Mouse (Mus musculus): ENCODE data around the gene Miox.

Gene Miox

DNA sequence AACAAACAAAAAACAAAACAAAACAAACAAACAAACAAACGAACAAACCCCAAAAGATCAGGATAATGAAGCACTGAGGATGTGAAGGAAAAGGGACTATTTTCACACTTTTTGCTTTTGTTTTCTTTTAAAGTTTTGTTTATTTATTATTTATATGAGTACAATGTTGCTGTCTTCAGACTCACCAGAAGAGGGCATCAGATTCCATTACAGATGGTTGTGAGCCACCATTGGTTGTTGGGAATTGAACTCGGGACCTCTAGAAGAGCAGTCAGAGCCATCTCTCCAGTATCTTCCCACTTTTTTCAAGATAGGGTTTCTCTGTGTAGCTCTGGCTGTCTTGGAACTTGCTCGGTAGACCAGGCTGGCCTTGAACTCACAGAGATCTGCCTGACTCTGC is 9.1 kb downstream of the Miox start:
- POLR2A ChIA-PET: interaction anchor here in 1 of 4 experiments (0.9 to 1.5 kb wide), 2 partner anchors 17 to 30 kb away, joined by 3 read pairs; partner anchors contain the start of gene Sco2

DNA sequence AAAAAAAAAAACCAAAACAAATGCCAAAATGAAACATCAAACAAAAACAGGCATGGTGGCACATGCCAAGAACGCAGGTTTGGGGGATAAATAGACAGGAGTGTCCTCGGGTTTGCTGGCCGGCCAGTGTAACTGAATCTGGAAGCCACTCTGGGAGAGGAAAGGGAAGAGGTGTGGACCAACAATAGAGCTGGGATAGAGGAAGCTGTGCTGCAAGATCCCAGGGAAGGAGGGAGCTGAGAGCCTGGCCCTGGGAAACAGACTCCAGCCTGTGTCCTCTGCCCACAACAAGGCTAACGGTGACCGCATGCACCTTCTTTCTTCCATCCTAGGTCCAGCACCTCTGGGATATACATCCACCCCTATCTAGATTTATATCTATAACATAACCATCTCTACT is 16.2 kb downstream of the Miox start:
- POLR2A ChIA-PET: interaction anchor here in 3 of 4 experiments (0.8 to 16.3 kb wide), 9 partner anchors 9 to 227 kb away, joined by 3 to 248 read pairs (median 3); partner anchors contain the start of genes Hdac10 (in 1 of the 3), Odf3b (in 1 of the 3), Sbf1 (in 1 of the 3) and Sco2 (in 1 of the 3)
- CTCF ChIA-PET: interaction anchor here in 2 of 4 experiments (1.3 to 1.8 kb wide), 2 partner anchors 23 to 24 kb away, joined by 3 to 7 read pairs; partner anchors contain the start of gene Sco2 (in 1 of the 2)

More for the DNA sequence above, 9.1 kb downstream of the Miox start:
- CTCF ChIA-PET: interaction anchor here in 1 of 4 experiments (0.6 kb wide), 1 partner anchor 216 kb away, joined by 5 read pairs; no protein-coding TSS in a partner anchor

DNA sequence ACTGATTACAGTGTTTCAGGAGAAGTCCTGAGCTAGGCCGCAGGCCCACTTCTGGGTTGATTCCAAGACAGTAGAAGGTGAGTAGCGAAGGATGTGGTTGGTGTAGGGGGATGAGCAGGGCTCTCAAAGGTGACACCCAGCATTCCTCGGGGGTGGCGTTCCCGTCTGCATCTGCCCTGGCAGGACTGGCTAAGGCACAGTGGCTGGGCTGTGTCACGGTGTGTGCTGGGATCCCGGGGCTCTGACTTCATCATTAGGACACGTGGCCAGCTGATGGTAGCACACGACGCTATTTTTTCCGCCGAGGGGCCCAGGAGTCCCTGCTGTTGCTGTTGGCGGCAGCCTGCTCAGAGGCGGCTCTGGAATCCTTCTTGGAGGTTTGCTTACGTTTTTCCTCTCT is 17.1 kb downstream of the Miox start:
- POLR2A ChIA-PET: interaction anchor here in 3 of 4 experiments (0.8 to 16.3 kb wide), 9 partner anchors 8 to 228 kb away, joined by 3 to 248 read pairs (median 3); partner anchors contain the start of genes Hdac10 (in 1 of the 3), Odf3b (in 1 of the 3), Sbf1 (in 1 of the 3) and Sco2 (in 1 of the 3)
- CTCF ChIA-PET: interaction anchor here in 1 of 4 experiments (1.8 kb wide), 1 partner anchor 23 kb away, joined by 7 read pairs; the partner anchor contains the start of gene Sco2

DNA sequence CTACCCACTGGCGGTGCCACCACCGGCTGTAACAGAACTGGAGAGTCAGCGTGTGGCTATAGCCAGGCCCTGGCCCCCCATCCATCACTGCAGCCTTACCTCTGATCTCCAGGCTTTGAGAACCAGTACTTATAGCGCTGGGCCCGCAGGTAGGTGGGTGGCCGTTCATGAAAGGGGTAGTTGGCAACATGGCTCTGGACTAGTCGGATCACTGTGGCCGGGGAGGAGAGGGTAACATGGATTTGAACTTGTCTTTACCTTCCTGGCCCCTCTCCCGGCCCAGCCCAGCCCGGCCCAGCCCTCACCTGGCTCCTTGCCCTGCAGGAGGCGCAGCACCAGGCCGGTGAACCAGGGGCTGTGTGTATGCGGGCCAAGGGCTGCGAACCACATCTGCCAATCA is 17.9 kb downstream of the Miox start:
- ChIA-PET CTCF (interaction anchor here in 1 of 4 experiments (1.8 kb wide), 1 partner anchor 22 kb away, joined by 7 read pairs; the partner anchor contains the start of gene Sco2), POLR2A (interaction anchor here in 2 of 4 experiments (0.6 to 16.3 kb wide), 7 partner anchors 9 to 37 kb away, joined by 3 to 248 read pairs (median 3); partner anchors contain the start of genes Sco2 (in 2 of the 2), Odf3b (in 1 of the 2), Sbf1 (in 1 of the 2) and Tymp (in 1 of the 2))

DNA sequence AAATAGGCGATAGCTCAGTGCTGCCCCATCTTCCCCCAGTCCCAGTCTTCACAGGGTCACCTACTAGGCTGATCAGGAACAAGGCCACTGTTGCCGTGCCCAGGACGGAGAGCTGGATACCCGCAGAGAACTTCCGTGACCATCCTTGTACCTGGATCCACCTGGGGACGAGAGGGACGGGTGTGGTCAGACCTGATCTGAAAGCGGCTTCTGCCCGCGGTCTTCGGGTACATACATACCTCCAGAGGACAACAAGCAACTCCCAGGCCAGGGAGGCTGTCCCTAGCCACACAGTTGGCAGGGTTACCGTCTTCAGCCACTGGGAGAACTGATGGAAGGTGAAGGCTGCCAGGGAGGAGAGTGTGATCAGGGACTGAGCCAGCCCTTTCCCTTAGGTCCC is 18.6 kb downstream of the Miox start:
- POLR2A ChIA-PET: interaction anchor here in 2 of 4 experiments (0.6 to 16.3 kb wide), 5 partner anchors 11 to 28 kb away, joined by 3 to 248 read pairs (median 3); partner anchors contain the start of genes Sco2 (in 2 of the 2), Odf3b (in 1 of the 2) and Tymp (in 1 of the 2)

DNA sequence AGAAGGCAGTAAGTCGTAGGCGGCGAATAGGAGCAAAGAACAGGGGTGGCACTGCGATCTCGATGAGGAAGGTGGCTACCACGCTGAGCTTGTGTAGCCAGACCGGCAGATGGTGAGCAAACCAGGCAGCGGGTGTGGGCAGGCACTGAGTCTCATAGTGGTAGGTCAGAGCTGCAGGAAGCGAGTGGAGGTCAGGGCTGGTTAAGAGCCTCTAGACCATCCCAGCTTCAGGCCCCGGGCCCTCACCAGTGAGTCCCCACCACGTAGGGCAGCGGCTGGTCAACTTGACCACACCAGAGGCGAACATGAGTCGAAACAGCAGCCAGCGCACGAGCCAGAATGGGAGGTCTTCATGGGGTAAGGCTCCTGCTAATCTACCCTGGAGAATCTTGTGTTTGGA is 19.6 kb downstream of the Miox start:
- ChIA-PET POLR2A (interaction anchor here in 2 of 4 experiments (0.5 to 16.3 kb wide), 5 partner anchors 14 to 141 kb away, joined by 3 to 248 read pairs (median 5); partner anchors contain the start of genes Sco2 (in 2 of the 2), Miox (in 1 of the 2), Odf3b (in 1 of the 2) and Tymp (in 1 of the 2)), CTCF (interaction anchor here in 1 of 4 experiments (1.6 kb wide), 1 partner anchor 14 kb away, joined by 3 read pairs; no protein-coding TSS in a partner anchor)

More for the DNA sequence above, 18.6 kb downstream of the Miox start:
- CTCF ChIA-PET: interaction anchor here in 2 of 4 experiments (0.6 to 1.6 kb wide), 2 partner anchors 13 to 66 kb away, joined by 3 to 4 read pairs; no protein-coding TSS in a partner anchor

DNA sequence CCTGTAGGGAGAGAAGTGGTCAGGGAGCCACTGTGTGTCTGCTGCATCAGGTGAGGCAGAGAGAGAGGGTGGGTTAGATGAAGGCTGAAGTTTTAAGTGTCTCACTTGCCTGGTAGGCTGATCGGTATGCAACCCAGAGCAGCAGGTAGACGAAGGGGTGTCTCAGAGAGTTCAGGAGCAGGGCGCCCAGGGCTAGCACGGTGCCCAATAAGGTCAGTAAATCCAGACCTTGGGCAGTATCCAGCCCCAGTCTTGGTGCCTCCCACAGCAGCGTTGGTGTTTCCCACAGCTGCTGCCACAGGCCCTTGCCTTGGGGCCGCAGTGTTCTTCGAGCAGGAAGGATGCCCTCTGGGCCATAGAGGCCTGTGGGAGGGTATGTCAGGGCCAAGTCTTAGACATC is 20.3 kb downstream of the Miox start:
- POLR2A ChIA-PET: interaction anchor here in 2 of 4 experiments (0.9 to 16.3 kb wide), 4 partner anchors 18 to 172 kb away, joined by 4 to 248 read pairs (median 40); partner anchors contain the start of genes Sco2 (in 2 of the 2), Miox (in 1 of the 2), Odf3b (in 1 of the 2) and Tymp (in 1 of the 2)
- CTCF ChIA-PET: no interaction called here

DNA sequence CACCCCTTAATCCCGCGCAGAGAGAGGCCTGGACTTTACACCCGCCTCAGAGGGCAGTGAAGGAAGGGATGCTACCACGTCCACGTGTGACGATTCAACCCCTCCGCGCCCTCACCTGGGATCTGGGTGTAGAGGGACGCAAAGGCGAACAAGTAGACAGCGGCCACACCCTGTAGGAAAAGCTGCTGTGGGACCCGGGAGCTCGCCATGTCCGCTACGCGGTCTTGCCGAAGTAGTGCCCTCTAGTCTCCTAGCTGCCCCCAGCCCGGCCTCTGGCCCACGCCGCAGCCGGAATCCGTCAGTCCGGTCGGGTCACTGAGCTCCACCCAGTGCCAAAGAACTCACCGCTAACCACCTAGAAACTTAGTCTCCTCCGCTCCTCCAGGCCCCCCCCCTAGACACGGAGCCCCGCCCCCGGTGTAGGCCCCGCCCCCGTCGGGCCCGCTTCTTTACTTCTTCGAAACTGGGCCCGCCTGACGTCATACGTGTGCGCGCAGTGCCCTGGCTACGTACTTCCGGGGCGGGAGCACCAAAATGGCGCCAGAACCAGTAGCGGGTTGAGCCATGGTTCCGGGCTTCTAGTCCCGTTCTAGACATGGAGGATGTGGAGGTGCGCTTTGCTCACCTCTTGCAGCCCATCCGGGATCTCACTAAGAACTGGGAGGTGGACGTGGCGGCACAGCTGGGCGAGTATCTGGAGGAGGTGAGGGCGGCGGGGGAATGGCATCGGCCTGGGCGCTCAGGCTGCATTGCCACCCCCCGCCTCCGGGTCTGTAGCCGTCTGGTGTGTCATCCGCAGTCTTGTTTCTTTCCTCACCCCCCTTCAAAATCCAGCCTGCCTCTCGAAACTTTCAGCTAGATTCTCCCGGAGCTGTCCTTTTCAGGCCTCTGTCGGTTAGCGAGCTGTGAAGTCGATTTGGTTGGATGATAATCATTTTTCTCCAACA is 21.3 kb downstream of the Miox start, which contains the start of the genes Lmf2 and Ncaph2:
Lmf2 (minus strand) TSS at position 419 of the 947 bp plus-strand sequence.
Ncaph2 (plus strand) TSS at position 479 of the 947 bp plus-strand sequence.
- ChIA-PET POLR2A (interaction anchor here in 3 of 4 experiments (0.5 to 16.3 kb wide), 51 partner anchors 9 to 896 kb away, joined by 3 to 248 read pairs (median 4); partner anchors contain the start of genes C730034F03Rik (in 3 of the 3), Chkb (in 3 of the 3), Cpt1b (in 3 of the 3) and Sco2 (in 3 of the 3)), CTCF (interaction anchor here (0.6 to 4.5 kb wide), 7 partner anchors 17 to 160 kb away, joined by 3 to 30 read pairs (median 3); partner anchors contain the start of genes Sco2 (in 3 of the 4), Dennd6b (in 1 of the 4) and Sbf1 (in 1 of the 4))

DNA sequence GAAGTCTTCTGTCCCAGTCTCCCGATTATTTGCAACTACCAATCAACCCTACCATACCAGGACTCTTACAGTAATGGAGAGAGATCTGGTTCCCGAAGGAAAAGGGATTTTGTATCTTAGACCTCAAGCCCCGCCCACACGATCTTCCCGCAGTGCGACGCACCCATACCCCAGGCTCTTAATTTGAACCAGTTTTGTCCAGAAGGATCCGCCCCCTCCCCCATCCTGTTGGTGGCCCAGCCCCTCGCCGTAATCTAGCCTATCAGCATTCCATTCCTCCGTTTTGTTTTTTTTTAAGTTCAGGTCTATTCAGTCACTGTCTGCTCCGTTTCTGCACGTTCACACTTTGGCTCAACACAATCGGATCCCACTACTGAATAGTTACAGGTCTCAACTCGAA is 22.2 kb downstream of the Miox start:
- CTCF ChIA-PET: interaction anchor here (0.6 to 4.5 kb wide), 8 partner anchors 17 to 1620 kb away, joined by 3 to 30 read pairs (median 3); partner anchors contain the start of genes Sco2 (in 2 of the 4), C730034F03Rik (in 1 of the 4), Chkb (in 1 of the 4) and Gm44502 (in 1 of the 4)

DNA sequence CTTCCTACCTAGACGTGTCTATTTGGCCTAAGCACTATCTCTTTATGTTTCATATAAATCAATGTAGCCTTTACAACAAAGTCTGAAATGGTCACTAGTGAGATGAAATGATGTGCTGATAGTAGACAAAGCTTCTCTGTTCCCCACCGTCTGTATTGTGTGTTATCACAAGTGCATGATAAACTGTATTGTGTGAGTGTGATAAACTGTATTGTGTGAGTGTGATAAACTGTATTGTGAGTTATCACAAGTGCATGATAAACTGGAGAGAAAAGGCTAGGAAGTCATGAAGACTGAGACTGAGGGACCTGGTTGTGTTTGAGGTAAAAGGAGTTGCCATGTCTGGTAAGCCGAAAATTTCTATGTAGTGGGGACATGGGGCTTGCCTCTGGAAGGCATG is 24.6 kb downstream of the Miox start:
- ChIA-PET CTCF (interaction anchor here in 2 of 4 experiments (0.5 to 4.5 kb wide), 4 partner anchors 14 to 584 kb away, joined by 3 to 30 read pairs (median 19); partner anchors contain the start of gene Sco2 (in 2 of the 2)), POLR2A (interaction anchor here in 2 of 4 experiments (1.0 to 16.3 kb wide), 6 partner anchors 8 to 70 kb away, joined by 3 to 248 read pairs (median 4); partner anchors contain the start of genes Sco2 (in 2 of the 2), C730034F03Rik (in 1 of the 2), Gm44502 (in 1 of the 2) and Odf3b (in 1 of the 2))

More for the DNA sequence above, 22.2 kb downstream of the Miox start:
- POLR2A ChIA-PET: interaction anchor here (0.7 to 16.3 kb wide), 39 partner anchors 8 to 1899 kb away, joined by 3 to 248 read pairs (median 4); partner anchors contain the start of genes Sco2 (in 4 of the 4), Chkb (in 2 of the 4), Cpt1b (in 2 of the 4) and Tubgcp6 (in 2 of the 4)

DNA sequence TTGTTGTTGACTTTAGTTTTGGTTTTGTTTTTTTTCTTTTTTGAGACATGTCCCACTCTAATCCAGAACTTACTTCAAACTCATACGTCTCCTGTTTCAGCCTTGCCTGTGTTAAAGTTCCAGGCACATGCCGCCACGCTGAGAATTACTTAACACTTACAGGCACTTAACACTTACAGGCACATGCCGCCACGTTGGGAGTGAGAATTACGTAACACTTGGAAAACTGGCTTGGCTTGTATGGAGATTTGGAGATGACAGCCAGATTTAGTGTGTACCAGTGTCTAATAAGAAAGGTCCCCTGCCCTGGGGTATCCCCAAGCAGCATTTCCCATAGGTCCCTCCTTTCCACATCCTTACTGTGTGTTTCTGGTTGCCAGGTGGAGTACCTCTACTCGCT is 28.9 kb downstream of the Miox start:
- ChIA-PET CTCF (interaction anchor here in 2 of 4 experiments (0.6 to 3.2 kb wide), 3 partner anchors 11 to 48 kb away, joined by 3 to 20 read pairs (median 15); partner anchors contain the start of gene Sco2 (in 2 of the 2)), POLR2A (interaction anchor here in 2 of 4 experiments (1.3 to 16.3 kb wide), 6 partner anchors 10 to 66 kb away, joined by 3 to 248 read pairs (median 6); partner anchors contain the start of genes Sco2 (in 2 of the 2), C730034F03Rik (in 1 of the 2), Chkb (in 1 of the 2) and Gm44502 (in 1 of the 2))

DNA sequence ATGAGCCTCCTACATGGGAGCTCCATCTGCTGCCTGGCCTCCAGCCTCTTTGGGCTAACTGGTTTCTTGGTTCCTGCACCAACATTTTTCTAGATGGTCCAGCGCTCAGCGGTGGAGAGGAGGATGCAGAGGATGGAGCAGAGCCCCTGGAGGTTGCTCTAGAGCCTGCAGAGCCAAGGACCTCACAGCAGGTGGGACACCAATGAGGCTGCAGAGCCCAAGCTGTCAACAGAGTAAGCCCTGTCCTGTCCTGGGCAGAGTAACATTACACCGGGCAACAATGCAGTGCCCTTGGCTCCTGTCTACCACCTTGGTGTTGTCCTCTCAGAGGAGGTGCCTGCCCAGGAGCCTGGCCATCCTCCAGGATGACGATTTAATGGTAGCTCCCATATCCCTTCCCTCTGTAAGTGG is 30.9 kb downstream of the Miox start:
- ChIA-PET CTCF (interaction anchor here in 3 of 4 experiments (1.3 to 3.2 kb wide), 3 partner anchors 8 to 9 kb away, joined by 5 to 20 read pairs (median 15); partner anchors contain the start of gene Sco2 (in 3 of the 3)), POLR2A (interaction anchor here in 3 of 4 experiments (1.3 to 16.3 kb wide), 6 partner anchors 7 to 12 kb away, joined by 5 to 248 read pairs (median 12); partner anchors contain the start of genes Sco2 (in 3 of the 3), Lmf2 (in 2 of the 3), Ncaph2 (in 2 of the 3) and Odf3b (in 1 of the 3))

DNA sequence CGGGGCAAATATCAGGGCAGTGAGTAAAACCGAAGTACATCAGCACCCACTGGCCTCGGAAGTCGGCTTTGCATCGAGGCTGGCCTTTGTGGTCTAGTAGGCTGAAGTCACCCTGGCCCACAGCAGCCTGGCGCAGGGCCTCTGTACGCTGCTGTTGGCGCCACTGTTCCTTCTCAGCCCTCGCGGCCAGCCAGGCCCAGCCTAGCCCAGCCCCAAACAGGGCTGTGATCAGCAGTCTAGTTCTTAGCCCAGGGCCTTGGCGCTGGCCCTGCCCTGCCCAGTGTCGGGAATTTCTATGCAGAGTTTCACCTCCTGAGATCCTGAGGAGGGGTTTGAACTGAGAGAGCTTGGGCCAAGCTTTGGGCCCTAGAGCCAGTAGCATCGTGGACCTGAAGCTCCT is 37.9 kb downstream of the Miox start:
- ChIA-PET POLR2A (interaction anchor here (0.5 to 14.1 kb wide), 32 partner anchors 8 to 510 kb away, joined by 3 to 248 read pairs (median 3); partner anchors contain the start of genes Lmf2 (in 3 of the 4), Ncaph2 (in 3 of the 4), C730034F03Rik (in 2 of the 4) and Gm44502 (in 2 of the 4)), CTCF (interaction anchor here (0.6 to 3.1 kb wide), 7 partner anchors 8 to 162 kb away, joined by 3 to 30 read pairs (median 15); partner anchors contain the start of genes Lmf2 (in 2 of the 4), Ncaph2 (in 2 of the 4), C730034F03Rik (in 1 of the 4) and Chkb (in 1 of the 4))

DNA sequence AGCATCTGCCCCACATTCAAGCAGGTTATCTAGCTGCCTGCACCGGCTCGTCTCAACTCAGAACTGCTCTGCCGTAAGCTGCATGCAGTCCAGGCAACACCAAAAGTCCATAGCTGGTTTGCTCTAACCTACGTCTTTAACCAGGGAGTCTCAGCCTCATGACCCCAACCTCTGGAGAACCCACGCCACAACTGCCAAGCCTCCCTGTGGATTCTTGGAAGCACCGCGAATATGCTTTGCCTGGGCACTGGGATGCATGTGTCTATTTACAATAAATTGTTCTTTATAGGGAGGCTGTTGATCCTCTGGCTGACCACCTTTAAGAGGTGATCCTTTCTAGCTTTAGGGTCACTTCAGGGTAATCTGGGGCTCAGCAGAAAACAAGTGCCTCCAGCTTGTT is 38.3 kb downstream of the Miox start:
- CTCF ChIA-PET: interaction anchor here (0.6 to 3.1 kb wide), 17 partner anchors 8 to 1518 kb away, joined by 3 to 30 read pairs (median 6); partner anchors contain the start of genes Lmf2 (in 2 of the 4), Ncaph2 (in 2 of the 4), C730034F03Rik (in 1 of the 4) and Chkb (in 1 of the 4)
- POLR2A ChIA-PET: interaction anchor here (0.5 to 14.1 kb wide), 32 partner anchors 8 to 672 kb away, joined by 3 to 248 read pairs (median 6); partner anchors contain the start of genes Lmf2 (in 3 of the 4), Ncaph2 (in 3 of the 4), Klhdc7b (in 2 of the 4) and Pim3 (in 2 of the 4)

DNA sequence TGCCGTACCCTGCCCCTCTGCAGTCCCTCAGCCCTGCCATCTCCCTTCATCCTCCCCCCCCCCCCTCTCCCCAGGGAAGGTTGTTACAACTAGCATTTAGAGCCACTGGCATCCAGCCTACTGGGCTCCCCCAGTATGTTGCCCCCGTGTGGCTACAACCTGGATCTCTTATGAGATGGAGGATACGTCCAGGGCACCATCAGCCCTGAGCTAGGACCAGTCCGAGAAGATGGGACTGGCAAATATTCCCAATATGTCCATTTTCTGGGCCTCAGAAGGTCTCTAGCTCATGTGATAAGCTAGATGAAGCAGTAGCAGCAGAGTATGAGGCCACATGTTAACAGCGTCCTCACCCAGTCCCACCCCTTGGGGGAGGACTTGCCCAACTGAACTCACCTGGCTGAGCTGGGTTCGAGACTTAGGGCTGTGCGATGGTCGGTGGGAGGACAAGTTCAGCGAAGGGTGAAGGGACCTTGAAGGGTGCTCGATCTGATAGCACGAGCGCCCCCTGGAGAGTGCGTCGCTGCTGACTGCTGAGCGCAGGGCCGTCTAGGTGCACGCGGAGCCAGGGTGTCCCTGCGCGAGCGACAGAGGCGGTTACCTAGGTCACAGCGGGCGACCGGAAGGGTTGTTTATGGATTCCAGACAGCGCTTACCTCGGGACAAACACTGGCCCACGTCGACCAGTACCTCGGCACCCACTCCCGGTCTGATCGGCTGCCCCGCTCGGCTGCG is 39.0 kb downstream of the Miox start:
- ChIA-PET CTCF (interaction anchor here (0.5 to 3.1 kb wide), 60 partner anchors 9 to 1517 kb away, joined by 3 to 30 read pairs (median 4); partner anchors contain the start of genes C730034F03Rik (in 3 of the 4), Chkb (in 3 of the 4), Cpt1b (in 3 of the 4) and Gm44502 (in 3 of the 4)), POLR2A (interaction anchor here (0.6 to 14.1 kb wide), 55 partner anchors 8 to 673 kb away, joined by 3 to 248 read pairs (median 4); partner anchors contain the start of genes Cpt1b (in 3 of the 4), Lmf2 (in 3 of the 4), Ncaph2 (in 3 of the 4) and Pim3 (in 3 of the 4))

All from embryonic stem cell, embryonic (primary cell).